Mouse (Mus musculus): Measurements from ENCODE around the gene App. TPM values are rescaled to one million over a fixed set of nuclear protein-coding genes. Genes with fewer than 3 reads are reported as not detected.

Gene App
- polyA plus RNA-seq, 1 experiment from 2014 or later = 197 TPM

DNA sequence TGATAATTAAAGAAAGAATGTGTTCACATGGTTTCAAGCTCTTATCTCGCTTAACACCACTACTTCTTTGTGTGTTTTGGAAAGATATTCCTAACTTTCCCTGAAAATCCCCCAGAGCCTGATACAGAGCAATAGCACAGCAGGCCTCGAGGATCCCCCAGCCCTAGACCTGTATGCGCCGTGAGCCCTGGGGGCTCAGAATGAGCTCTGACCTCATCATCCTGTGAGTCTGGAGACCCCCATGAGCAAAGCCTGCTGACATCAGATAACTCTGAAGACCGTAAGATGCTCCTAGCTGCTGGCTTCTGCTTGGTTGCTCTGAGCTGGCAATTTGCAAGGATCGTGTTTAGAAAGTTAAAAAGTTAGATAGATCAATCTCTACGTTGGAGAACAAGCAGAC lies 155.7 kb downstream of the App start:
- peaks cover 25% of the 10 kb centered on the region for H3K36me3 ChIP-seq
- no peaks in the 10 kb centered on the region for H3K27me3 ChIP-seq
- WGBS = 83% methylated on average over 7 of the region's 7 CpGs

DNA sequence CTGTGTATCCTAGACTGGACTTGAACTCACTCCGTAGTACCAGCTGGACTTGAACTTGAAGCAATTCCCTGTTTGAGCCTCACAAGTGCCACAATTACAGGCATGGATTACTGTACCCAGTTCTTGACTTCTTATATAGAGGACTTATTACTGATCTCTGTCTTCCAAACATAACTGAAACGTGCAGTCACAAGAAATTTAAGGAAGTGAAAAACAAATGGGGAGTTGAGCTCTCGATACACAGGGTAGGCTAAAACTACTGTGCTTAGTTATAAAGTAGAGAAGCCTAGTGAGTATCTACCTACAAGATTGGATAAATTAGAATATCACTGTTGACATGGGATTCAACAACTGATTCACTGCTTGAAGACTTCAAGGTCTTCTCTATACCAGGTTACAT lies 160.9 kb downstream of the App start:
- no peak overlapping the region for H3K4me3 ChIP-seq
- no peaks in the 10 kb centered on the region; the same call in 1 of the 2 replicates for H3K4me1 ChIP-seq
- H3K9me3 ChIP-seq = no peaks in the 10 kb centered on the region
- H3K4me2 ChIP-seq = no peak overlapping the region
- H3K36me3 ChIP-seq = peaks cover 53% of the 10 kb centered on the region
- WGBS = 92% methylated on average over 3 of the region's 3 CpGs
- no peak overlapping the region for H3K9ac ChIP-seq
- no peak overlapping the region for H3K27ac ChIP-seq
- no peaks in the 10 kb centered on the region for H3K27me3 ChIP-seq
- no peak for ATAC-seq (ENCODE audit: insufficient number of reproducible peaks, insufficient read depth, low FRiP score, low TSS enrichment, low read depth)

More for the DNA sequence above, 155.7 kb downstream of the App start:
- ATAC-seq (ENCODE audit: insufficient number of reproducible peaks, insufficient read depth, low FRiP score, low TSS enrichment, low read depth) = no peak
- H3K9me3 ChIP-seq = no peaks in the 10 kb centered on the region
- H3K27ac ChIP-seq = no peak overlapping the region
- H3K9ac ChIP-seq = no peak overlapping the region
- no peak overlapping the region for H3K4me2 ChIP-seq
- no peak overlapping the region for H3K4me3 ChIP-seq
- no peaks in the 10 kb centered on the region; the same call in 1 of the 2 replicates for H3K4me1 ChIP-seq

DNA sequence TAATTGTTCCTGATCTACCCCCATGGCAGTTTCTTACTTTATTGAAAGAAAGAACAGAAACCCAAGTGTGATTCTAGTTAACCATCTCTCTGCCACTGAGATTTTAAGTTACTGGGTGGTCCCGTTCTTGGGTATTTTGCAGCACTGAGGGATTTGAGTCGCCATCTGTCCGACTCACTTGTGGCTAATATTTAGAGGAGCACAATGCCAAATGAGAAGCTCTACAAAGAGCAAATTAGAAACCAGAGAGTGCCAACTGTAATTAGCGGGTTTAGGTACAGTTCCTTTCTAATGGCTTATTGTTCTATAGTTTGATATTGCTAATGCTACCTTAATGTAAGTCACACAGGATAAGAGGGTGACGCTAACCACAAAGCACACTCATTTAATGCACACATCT lies 161.4 kb downstream of the App start:
- WGBS = 89% methylated on average over 5 of the region's 5 CpGs
- ATAC-seq (ENCODE audit: insufficient number of reproducible peaks, insufficient read depth, low FRiP score, low TSS enrichment, low read depth) = no peak
- H3K27ac ChIP-seq = no peak overlapping the region
- H3K9me3 ChIP-seq = no peaks in the 10 kb centered on the region
- no peak overlapping the region for H3K9ac ChIP-seq
- peaks cover 53% of the 10 kb centered on the region for H3K36me3 ChIP-seq
- H3K4me1 ChIP-seq = no peaks in the 10 kb centered on the region; the same call in 1 of the 2 replicates
- no peaks in the 10 kb centered on the region for H3K27me3 ChIP-seq
- no peak overlapping the region for H3K4me2 ChIP-seq
- no peak overlapping the region for H3K4me3 ChIP-seq

DNA sequence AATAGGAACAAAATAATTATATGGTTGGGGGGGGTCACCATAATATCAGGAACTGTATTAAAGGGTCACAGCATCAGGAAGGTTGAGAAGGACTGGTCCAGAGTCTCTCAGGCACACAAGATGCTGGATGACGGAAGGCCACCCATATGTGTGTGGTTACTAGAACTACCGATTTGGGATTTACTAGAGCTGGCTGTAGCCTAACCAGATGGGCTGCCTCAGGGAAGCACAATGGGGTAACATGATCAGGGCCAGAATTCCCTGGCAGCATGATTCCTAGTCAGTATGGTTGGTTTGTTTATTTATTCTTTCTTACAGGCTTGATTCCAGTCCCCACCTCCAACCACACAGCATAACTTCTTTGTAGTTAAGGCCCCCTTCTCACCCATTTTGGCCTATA lies 162.9 kb downstream of the App start:
- Histone ChIP-seq H3K4me2 (no peak overlapping the region), H3K36me3 (peaks cover 53% of the 10 kb centered on the region), H3K4me1 (no peaks in the 10 kb centered on the region; the same call in 1 of the 2 replicates), H3K9me3 (no peaks in the 10 kb centered on the region), H3K27me3 (no peaks in the 10 kb centered on the region), H3K4me3 (no peak overlapping the region), H3K27ac (no peak overlapping the region), H3K9ac (no peak overlapping the region)
- no peak for ATAC-seq (ENCODE audit: insufficient number of reproducible peaks, insufficient read depth, low FRiP score, low TSS enrichment, low read depth)
- 43% methylated on average over 2 of the region's 2 CpGs for WGBS

DNA sequence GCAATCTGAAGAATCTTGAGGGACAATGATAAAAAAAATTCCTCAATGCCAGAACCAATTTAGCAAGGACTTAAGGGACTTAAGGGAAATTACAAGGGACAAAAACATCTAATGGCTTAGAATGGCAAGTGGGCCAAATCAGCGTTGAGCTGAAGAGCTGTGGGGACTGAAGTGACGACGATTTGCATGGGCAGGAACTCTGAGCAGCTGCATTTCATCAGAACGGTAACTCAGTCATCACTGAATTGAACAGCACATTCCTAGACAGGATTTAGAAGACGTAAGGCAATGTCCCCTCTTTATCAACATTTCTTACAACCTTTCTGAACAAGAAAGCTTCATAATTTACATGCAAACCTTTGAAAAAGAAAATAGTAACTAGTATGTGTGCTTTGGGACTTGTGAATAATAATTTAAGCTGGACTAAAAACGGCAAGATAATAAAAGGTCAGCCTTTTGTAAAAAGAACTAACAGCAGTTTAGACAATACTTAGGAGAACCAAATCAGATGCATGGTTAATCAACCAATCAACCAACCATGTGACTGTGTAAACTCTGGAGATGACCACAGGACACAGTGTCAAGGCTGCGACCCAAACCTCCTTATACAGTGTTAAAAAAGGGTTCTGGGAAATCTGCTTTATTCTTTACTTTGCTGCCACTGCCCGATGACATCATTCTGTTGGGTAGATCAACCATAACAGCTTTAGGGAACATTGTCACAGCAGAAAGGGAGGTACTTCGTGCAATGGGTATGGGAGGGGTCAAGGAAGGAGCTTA lies 164.5 kb downstream of the App start:
- Histone ChIP-seq H3K4me2 (no peak overlapping the region), H3K9ac (no peak overlapping the region), H3K27me3 (no peaks in the 10 kb centered on the region), H3K27ac (no peak overlapping the region), H3K36me3 (peaks cover 45% of the 10 kb centered on the region), H3K9me3 (no peaks in the 10 kb centered on the region), H3K4me1 (no peaks in the 10 kb centered on the region), H3K4me3 (no peak overlapping the region)
- ATAC-seq (ENCODE audit: insufficient number of reproducible peaks, insufficient read depth, low FRiP score, low TSS enrichment, low read depth) = no peak
- 58% methylated on average over 9 of the region's 9 CpGs for WGBS

DNA sequence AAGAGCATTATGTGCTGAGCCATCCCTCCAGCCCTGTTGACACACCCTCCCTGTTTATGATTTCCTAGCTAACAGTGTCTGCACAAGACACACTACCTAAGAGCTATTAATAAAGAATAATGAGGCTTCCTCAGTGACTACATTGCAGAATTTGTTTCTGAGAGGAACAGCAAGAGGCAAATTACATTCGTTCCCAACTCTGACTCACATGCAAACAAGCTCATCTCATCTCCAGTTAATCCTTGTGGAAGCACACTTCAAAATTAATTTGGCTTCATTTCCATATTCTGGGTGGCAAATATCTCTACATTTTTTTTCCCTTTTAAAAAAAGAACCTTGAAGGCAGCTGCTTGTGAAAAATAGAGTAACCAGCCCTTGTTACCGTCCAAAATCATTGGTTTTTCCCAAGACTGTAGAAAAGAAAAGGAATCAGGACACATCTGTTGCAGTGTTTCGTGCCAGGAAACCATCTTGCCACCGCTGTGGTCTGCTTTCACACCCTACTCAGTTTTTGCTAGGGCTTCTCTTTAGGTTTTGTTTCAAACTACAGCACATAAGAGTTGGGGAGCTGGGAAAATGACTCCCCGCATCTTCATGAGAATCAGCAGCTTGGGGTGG lies 171.5 kb downstream of the App start:
- Histone ChIP-seq H3K9ac (no peak overlapping the region), H3K4me2 (no peak overlapping the region), H3K27me3 (no peaks in the 10 kb centered on the region), H3K4me3 (no peak overlapping the region), H3K9me3 (no peaks in the 10 kb centered on the region), H3K4me1 (no peaks in the 10 kb centered on the region), H3K36me3 (peaks cover 33% of the 10 kb centered on the region), H3K27ac (no peak overlapping the region)
- 93% methylated on average over 5 of the region's 5 CpGs for WGBS
- no peak for ATAC-seq (ENCODE audit: insufficient number of reproducible peaks, insufficient read depth, low FRiP score, low TSS enrichment, low read depth)

DNA sequence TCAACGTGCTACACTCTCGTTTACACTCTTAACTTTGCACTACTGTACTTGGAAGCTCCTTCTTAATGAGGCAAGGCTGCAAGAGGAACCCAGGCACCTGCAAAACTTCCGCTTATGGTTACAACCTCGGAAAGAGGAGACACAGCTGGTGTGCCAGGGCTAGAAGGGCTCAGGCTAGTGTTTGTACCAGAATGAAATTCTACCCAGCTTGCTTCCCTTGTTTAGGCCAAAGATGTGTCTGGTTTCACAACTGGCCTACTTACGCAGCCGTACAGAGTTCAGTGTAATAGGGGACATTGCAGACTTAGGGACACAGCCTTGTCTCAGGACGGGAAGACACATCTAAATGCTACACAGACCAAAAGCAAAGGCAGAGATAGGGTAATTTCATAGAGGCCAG lies 173.3 kb downstream of the App start:
- WGBS = 78% methylated on average over 7 of the region's 7 CpGs
- no peak overlapping the region for H3K4me3 ChIP-seq
- no peaks in the 10 kb centered on the region for H3K27me3 ChIP-seq
- H3K36me3 ChIP-seq = peaks cover 36% of the 10 kb centered on the region
- no peak for ATAC-seq (ENCODE audit: insufficient number of reproducible peaks, insufficient read depth, low FRiP score, low TSS enrichment, low read depth)
- no peaks in the 10 kb centered on the region for H3K9me3 ChIP-seq
- no peak overlapping the region for H3K4me2 ChIP-seq
- no peak overlapping the region for H3K9ac ChIP-seq
- no peak overlapping the region for H3K27ac ChIP-seq
- H3K4me1 ChIP-seq = peaks cover 6% of the 10 kb centered on the region; the same call in 1 of the 2 replicates

DNA sequence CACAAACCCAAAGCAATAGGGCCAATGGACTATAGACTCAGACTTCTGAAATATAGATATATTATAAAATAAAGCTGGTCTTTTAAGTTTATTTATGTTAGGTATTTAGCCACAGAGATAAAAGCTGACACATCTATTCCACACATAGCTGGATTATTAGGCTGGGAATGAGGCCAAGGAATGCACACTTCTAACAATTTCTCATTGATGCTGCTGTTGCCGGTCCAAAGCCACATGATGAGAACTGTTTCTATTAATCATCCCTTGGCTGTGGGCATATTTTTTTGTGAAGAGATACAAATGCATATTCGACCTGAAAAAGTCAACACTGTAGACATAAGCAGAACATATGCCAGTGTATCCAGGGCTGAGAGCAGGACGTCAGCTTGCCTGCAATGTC lies 176.0 kb downstream of the App start:
- Histone ChIP-seq H3K4me3 (no peak overlapping the region), H3K36me3 (peaks cover 19% of the 10 kb centered on the region), H3K9ac (no peak overlapping the region), H3K27ac (no peak overlapping the region), H3K4me1 (peaks cover 6% of the 10 kb centered on the region; the same call in 1 of the 2 replicates), H3K4me2 (no peak overlapping the region), H3K27me3 (no peaks in the 10 kb centered on the region), H3K9me3 (no peaks in the 10 kb centered on the region)
- no peak for ATAC-seq (ENCODE audit: insufficient number of reproducible peaks, insufficient read depth, low FRiP score, low TSS enrichment, low read depth)
- 77% methylated on average over 3 of the region's 3 CpGs for WGBS

DNA sequence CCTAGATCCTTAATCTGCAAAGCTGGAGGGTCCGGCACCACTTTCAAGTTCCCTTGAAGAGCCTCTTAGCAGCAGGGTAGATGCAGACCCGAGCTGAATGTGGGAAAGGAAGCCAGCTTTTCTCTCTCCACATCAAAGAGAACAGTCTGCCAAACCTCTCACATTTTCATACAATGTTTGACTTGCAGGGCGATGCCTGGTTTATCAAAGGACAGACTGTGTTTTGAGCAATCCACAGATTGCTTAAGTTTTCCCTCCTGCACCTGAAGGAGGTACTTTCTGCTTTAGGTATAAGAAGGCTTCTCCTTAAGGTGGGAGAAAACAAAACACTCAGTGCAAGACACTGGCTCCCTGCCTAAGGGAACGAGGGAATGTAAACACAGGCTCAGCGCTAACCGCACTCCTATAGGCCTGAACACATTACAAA lies 178.1 kb downstream of the App start:
- H3K4me2 ChIP-seq = no peak overlapping the region
- H3K4me1 ChIP-seq = peaks cover 6% of the 10 kb centered on the region; the same call in 1 of the 2 replicates
- no peaks in the 10 kb centered on the region for H3K27me3 ChIP-seq
- no peak overlapping the region for H3K4me3 ChIP-seq
- no peaks in the 10 kb centered on the region for H3K9me3 ChIP-seq
- no peak for ATAC-seq (ENCODE audit: insufficient number of reproducible peaks, insufficient read depth, low FRiP score, low TSS enrichment, low read depth)
- 55% methylated on average over 6 of the region's 6 CpGs for WGBS
- H3K27ac ChIP-seq = no peak overlapping the region
- peaks cover 17% of the 10 kb centered on the region; the same call in 1 of the 2 replicates for H3K36me3 ChIP-seq
- no peak overlapping the region for H3K9ac ChIP-seq

DNA sequence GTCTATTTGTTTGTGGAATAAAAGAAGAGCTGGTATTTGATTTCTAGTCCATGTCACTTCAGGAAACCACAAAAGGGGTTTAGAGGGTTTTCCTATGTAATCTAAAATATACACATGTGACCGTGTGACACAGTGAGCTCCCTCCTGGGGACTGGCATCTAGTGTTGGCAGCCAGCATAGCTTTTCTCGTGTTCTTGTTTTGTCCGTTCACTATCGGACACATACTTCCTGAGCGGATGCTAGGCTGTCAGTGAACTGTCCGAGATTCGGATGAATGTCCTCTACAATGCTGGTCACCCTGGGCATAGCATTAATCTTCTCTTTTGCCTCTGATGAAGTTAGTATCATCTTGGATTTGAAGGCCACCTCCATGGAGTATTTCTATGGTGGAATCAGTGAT lies 180.7 kb downstream of the App start:
- 77% methylated on average over 7 of the region's 7 CpGs for WGBS

DNA sequence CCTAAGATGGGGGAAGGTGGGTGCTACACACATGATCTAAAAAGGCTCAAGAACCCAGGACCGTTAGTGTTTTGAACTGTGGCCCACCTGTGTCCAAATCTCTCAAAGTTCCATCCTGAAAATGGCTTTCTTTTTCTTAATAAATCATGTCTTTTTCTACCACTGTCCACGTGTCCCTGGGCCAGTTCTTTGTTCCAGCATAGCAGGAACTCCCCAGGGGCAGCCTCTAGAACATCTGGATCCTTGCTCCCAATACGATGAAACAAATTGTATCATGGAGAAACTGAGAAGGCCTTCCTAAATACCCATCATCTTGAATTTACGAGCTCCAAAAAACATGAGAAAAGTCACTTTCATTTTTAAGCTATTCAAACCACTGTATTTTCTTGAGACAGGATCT lies 182.6 kb downstream of the App start:
- H3K36me3 ChIP-seq = peaks cover 25% of the 10 kb centered on the region
- no peak overlapping the region for H3K4me2 ChIP-seq
- H3K27me3 ChIP-seq = no peaks in the 10 kb centered on the region
- no peak overlapping the region for H3K27ac ChIP-seq
- no peak overlapping the region for H3K9ac ChIP-seq
- H3K4me1 ChIP-seq = peaks cover 19% of the 10 kb centered on the region
- H3K9me3 ChIP-seq = no peaks in the 10 kb centered on the region
- WGBS = 74% methylated on average over 4 of the region's 4 CpGs
- H3K4me3 ChIP-seq = no peak overlapping the region
- no peak for ATAC-seq (ENCODE audit: insufficient number of reproducible peaks, insufficient read depth, low FRiP score, low TSS enrichment, low read depth)

More for the DNA sequence above, 180.7 kb downstream of the App start:
- H3K4me1 ChIP-seq = peaks cover 8% of the 10 kb centered on the region; the same call in 1 of the 2 replicates
- no peaks in the 10 kb centered on the region for H3K9me3 ChIP-seq
- H3K27ac ChIP-seq = no peak overlapping the region
- H3K9ac ChIP-seq = no peak overlapping the region
- no peak overlapping the region for H3K4me3 ChIP-seq
- peaks cover 22% of the 10 kb centered on the region for H3K36me3 ChIP-seq
- no peak for ATAC-seq (ENCODE audit: insufficient number of reproducible peaks, insufficient read depth, low FRiP score, low TSS enrichment, low read depth)
- no peaks in the 10 kb centered on the region for H3K27me3 ChIP-seq
- H3K4me2 ChIP-seq = no peak overlapping the region

DNA sequence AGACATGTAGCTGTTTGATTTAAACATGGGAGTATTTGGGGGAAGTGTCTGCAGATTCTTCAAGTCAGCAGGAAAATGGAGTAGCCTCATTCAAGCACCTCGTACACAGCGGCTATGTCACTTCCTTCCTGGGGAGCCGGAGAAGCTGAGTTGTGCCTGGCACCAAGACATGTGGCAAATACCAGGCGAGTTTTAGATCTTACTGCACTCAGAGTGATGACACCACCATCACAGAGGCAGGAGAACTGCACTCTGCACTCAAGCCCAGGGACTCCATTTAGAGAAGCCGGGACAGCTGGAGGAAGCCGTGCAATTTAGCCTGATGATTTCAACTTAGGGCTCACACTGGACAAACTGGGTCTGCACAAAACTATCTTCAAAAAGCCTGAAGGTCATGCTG lies 183.6 kb downstream of the App start:
- H3K4me3 ChIP-seq = no peak overlapping the region
- no peak overlapping the region for H3K27ac ChIP-seq
- H3K4me1 ChIP-seq = peaks cover 18% of the 10 kb centered on the region; the same call in 1 of the 2 replicates
- peaks cover 25% of the 10 kb centered on the region for H3K36me3 ChIP-seq
- WGBS = 86% methylated on average over 6 of the region's 6 CpGs
- no peak for ATAC-seq (ENCODE audit: insufficient number of reproducible peaks, insufficient read depth, low FRiP score, low TSS enrichment, low read depth)
- no peaks in the 10 kb centered on the region for H3K9me3 ChIP-seq
- H3K27me3 ChIP-seq = no peaks in the 10 kb centered on the region
- H3K9ac ChIP-seq = no peak overlapping the region
- no peak overlapping the region for H3K4me2 ChIP-seq

Data from embryonic facial prominence, embryonic 13.5 days (tissue).